Mouse (Mus musculus) left cerebral cortex, postnatal 25 days (tissue): ENCODE data around the gene Ackr2. TPM values are rescaled to one million over a fixed set of nuclear protein-coding genes. Genes with fewer than 3 reads are reported as not detected.

Experiments used
- DNase-seq, 2 experiments: peaks; one replicate each; pipeline ENCODE4 v3.0.0; 2022; ENCODE audit warnings: low spot score in 2 of 2, mixed read lengths in 1 of 2
- intact Hi-C: fragments of 180-260 bp; cut with DNase I; formaldehyde crosslinking; loops from one replicate; pipeline ENCODE4 v1.15.1; 2025
- total RNA-seq, 2 experiments: library from RNA; stranded (reverse); gene quantifications; 2 replicates each; pipeline ENCODE4 v1.2.3; 2021

Gene Ackr2
- total RNA-seq, result 1 to 10 TPM; 5.5 to 7.6 TPM

GRCm38 (mm10) chr9:121898245-121898644 lies at the start of gene Ackr2:
Gene Ackr2 (plus strand): TSS chr9:121898355.
- intact Hi-C loops, result no loop called here
- no peak for DNase-seq

DNA sequence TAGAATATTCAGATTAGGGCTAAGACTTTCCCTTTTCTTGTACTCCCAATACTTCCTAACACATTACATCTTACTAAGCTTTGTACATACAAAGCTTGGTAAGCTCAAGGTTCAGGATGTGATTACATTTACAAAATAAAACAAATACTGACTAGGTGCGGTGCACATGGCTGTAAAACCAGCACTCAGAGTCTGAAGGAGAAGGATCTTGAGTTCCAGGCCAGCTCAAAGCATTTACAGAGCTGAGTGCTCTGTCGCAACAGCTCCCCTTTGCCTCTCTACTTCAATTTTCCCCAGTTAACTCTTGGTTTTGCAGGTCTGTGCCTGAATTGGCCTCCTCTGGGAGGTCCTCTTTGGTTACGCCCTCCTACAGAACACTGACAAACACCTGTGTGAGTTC lies 43.9 kb upstream of the Ackr2 start:
- no peak for DNase-seq
- intact Hi-C loops, result no loop called here

- intact Hi-C loops, result no loop called here
These were observed 41.3 kb upstream of the Ackr2 start for GRCm38 (mm10) chr9:121856649-121857416.

GRCm38 (mm10) chr9:121857474-121858152 lies 40.5 kb upstream of the Ackr2 start:
- DNase-seq, result peak; percentile 98 to 99
- intact Hi-C loops, result no loop called here

More at GRCm38 (mm10) chr9:121856649-121857416, 41.3 kb upstream of the Ackr2 start:
- DNase-seq, result no peak

GRCm38 (mm10) chr9:121858153-121858488 lies 40.0 kb upstream of the Ackr2 start, which contains the start of gene Higd1a:
Gene Higd1a (minus strand): TSS chr9:121858362.
- DNase-seq, result no peak
- intact Hi-C loops, result no loop called here

DNA sequence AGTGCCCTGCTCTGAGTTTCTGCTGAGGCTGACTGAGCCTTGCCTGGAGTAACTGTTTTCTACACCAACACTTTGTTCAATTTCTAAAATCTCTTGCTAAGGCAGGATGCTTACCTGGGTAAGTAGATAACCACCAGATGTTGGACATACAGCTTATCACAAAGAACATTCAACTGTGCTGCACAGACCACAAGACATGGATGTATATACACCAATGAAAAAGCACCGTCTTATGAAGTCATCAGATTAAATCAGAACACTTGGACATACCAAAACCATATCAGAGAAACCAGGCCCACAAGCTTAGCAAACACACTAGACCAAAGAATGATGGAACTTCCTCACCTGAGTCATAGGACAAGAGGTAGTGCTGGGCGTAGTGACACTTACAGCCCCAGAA lies 38.8 kb upstream of the Ackr2 start:
- DNase-seq, result no peak
- intact Hi-C loops, result no loop called here

- DNase-seq, result no peak
- intact Hi-C loops, result no loop called here
These were observed 37.2 kb upstream of the Ackr2 start for GRCm38 (mm10) chr9:121860921-121861320.

DNA sequence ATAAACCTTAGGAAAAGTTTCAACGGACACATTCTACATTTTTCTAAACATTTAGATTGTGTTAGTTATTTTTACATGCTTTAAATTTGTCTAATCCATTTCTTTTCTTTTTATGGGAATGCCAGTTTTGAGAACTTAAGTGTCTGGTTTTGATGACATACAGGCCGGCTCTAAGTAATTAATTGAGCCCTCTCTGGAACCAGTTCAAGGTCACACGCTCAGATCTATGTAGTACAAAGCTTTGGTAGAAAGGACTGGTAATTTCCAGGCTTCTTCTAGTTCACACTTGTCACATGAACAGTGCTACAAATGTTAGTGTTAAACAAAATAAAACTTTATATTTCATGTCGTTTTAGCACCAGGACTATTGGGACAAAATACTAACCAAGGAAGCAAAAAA lies 33.3 kb upstream of the Ackr2 start:
- no peak for DNase-seq
- intact Hi-C loops, result no loop called here

DNA sequence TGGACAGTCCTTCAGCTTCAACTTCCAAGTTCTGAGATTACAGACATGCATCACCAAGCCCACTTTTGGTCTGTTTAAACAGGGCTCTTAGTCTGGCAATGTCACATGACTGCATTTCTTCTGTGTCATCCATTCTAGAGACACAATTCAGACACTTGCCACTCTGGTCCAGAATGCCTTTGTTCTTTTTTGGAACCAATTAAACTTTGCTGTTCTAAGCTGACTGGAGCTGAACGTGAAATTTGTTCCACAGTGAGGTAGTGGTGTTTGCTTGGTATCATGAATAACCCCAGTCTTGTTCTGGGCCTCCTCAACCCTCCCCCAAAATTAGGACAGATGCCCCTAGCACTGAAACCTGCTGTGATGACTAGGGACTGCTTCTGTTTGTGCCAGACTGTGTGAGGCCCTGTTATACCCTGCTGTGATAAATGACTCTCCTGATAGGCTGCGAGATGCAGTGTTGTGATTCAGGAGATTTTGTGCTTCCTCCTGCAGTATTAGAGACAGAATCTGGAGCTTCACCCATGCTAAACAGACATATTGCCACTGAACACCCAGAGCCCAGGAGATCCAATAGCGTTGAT lies 32.6 kb upstream of the Ackr2 start:
- intact Hi-C loops, result no loop called here
- no peak for DNase-seq

DNA sequence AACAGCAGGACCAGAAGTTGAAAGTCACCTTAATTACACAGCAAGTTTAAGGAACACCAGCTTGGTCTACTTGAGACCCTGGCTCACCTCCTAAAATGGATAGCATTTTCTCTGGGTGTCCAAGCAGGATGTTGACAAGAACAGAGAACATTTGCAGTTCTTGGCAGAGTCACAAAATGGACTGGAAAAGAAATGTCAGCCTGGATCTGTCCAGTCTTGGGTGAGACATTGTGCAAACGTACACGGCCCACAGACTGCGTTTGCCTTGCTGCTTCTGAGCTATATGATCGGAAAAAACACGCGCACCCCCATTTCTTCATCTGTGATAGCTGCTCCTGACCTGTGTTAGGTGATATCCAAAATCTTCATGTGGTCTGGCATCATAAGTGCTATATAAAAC lies 30.5 kb upstream of the Ackr2 start:
- intact Hi-C loops, result no loop called here
- DNase-seq, result no peak

DNA sequence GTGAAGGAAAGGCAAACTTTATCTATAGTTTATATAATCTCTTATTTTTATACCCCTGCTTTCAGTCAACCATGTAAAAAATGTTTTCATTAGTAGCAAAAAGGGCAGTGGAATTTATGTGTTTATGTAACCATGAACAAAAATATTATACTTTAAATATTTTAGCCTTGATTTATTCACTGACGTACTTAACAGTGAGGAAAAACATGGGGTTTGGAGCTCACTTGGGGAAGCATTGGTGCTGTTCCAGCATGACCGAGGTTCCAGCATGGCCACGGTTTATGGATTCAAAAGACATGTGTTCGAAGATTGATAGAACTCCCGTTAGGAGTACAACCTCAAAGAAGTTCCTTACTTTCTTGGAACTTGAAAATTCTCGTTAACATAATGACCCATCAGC lies 29.9 kb upstream of the Ackr2 start:
- no peak for DNase-seq
- intact Hi-C loops, result no loop called here

GRCm38 (mm10) chr9:121869432-121869831 lies 28.7 kb upstream of the Ackr2 start:
- intact Hi-C loops, result no loop called here
- DNase-seq, result no peak

- no peak for DNase-seq
- intact Hi-C loops, result no loop called here
These were observed 28.1 kb upstream of the Ackr2 start for GRCm38 (mm10) chr9:121869973-121870515.

GRCm38 (mm10) chr9:121872062-121872683 lies 26.0 kb upstream of the Ackr2 start:
- no peak for DNase-seq
- intact Hi-C loops, result no loop called here

GRCm38 (mm10) chr9:121873578-121873977 lies 24.6 kb upstream of the Ackr2 start:
- intact Hi-C loops, result no loop called here
- DNase-seq, result no peak

- DNase-seq, result peak; percentile 72 to 85
- intact Hi-C loops, result loop anchor here (5.0 kb wide), 1 partner anchor 45 kb away; no protein-coding TSS in a partner anchor
These were observed 21.0 kb upstream of the Ackr2 start for GRCm38 (mm10) chr9:121877052-121877740.

DNA sequence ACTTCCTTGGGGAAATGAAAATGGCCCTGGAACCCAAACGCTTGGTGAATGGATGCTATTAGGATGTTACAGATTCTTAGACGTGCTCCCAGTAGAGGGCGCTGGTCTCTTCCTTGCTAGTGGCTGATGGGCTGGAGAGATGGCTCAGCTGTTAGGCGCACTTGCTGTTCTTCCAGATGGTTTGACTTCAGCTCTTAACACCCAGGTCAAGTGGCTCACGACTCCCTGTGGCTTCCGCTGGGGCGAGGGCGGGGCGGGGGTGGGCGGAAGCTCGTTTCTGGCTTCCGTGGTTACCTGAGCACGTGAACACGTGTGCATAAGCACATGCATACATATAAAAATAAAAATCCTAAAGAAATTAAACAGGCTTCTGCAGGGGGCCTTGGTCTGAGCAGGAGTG lies 17.3 kb upstream of the Ackr2 start:
- peak; percentile 56 to 74 for DNase-seq
- intact Hi-C loops, result loop anchor here (2.0 kb wide), 2 partner anchors 48 to 104 kb away; no protein-coding TSS in a partner anchor

- DNase-seq, result peak in 1 of 2 experiments; percentile 70
- intact Hi-C loops, result loop anchor here (2.0 kb wide), 2 partner anchors 48 to 104 kb away; no protein-coding TSS in a partner anchor
These were observed 16.9 kb upstream of the Ackr2 start for GRCm38 (mm10) chr9:121881301-121881700.

DNA sequence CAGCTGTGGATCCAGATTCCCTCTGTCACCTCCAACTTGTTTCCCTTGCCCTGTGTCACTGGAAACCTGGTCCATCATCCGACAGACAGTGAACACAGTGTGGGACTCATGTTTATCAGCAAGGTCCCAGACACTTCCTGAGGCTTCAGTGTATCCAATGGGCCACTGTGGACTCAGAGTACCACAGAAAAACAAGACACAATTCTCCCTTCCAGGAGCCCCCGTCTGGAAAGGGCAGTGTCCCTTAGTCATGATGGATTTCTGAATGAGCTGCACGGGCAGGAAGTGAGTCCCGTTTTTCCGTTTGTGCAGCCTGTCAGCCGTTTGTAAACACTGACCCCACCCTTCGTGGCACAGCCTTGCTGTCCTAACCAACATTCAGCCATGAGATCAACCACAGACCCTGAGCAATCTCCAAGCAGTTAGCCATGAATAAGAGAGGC lies 16.1 kb upstream of the Ackr2 start:
- intact Hi-C loops, result no loop called here
- DNase-seq, result no peak
